Mouse (Mus musculus) heart, adult 8-10 months (tissue): ENCODE data around the gene Il10rb. TPM values are rescaled to one million over a fixed set of nuclear protein-coding genes. Genes with fewer than 3 reads are reported as not detected.
"Not testable (repeated sequence)": the region's sequence is repeated elsewhere in the genome, so short reads cannot be mapped to it uniquely, and the experiment has no call there.

Experiments used
- DNase-seq: peaks from one replicate; pipeline ENCODE4 v3.0.0; 2022; ENCODE audit warnings: low spot score
- total RNA-seq, 4 experiments: library from RNA; stranded (reverse); gene quantifications; 2 replicates each; pipeline ENCODE4 v1.2.4; 2022

Il10rb gene
- total RNA-seq, 4 experiments from 2014 or later, result 116 to 131 (median 129) TPM

- no peak for DNase-seq
These were observed 10.4 kb downstream of the Il10rb start for GRCm38 (mm10) chr16:91416357-91416756.

GRCm38 (mm10) chr16:91416938-91417337 is 11.0 kb downstream of the Il10rb start:
- peak; percentile 71 for DNase-seq

- DNase-seq, result no peak
These were observed 12.6 kb downstream of the Il10rb start for GRCm38 (mm10) chr16:91418531-91418930.

GRCm38 (mm10) chr16:91425816-91426215 is 19.9 kb downstream of the Il10rb start:
- DNase-seq, result no peak

GRCm38 (mm10) chr16:91426586-91426985 is 20.6 kb downstream of the Il10rb start:
- no peak for DNase-seq

- no peak for DNase-seq
These were observed 21.5 kb downstream of the Il10rb start for GRCm38 (mm10) chr16:91427461-91427860.

GRCm38 (mm10) chr16:91428259-91428865 is 22.4 kb downstream of the Il10rb start:
- DNase-seq, result no peak

GRCm38 (mm10) chr16:91432720-91433328 is 26.9 kb downstream of the Il10rb start:
- no peak for DNase-seq

- no peak for DNase-seq
These were observed 27.5 kb downstream of the Il10rb start for GRCm38 (mm10) chr16:91433329-91433933.

GRCm38 (mm10) chr16:91434119-91434518 is 28.2 kb downstream of the Il10rb start:
- no peak for DNase-seq

- DNase-seq, result no peak
These were observed 32.1 kb downstream of the Il10rb start for GRCm38 (mm10) chr16:91438081-91438480.

GRCm38 (mm10) chr16:91438599-91438998 is 32.6 kb downstream of the Il10rb start:
- DNase-seq, result not testable (repeated sequence)

- DNase-seq, result peak; percentile 86
These were observed 35.4 kb downstream of the Il10rb start for GRCm38 (mm10) chr16:91441366-91441765.

- no peak for DNase-seq
These were observed 35.9 kb downstream of the Il10rb start for GRCm38 (mm10) chr16:91441811-91442240.

GRCm38 (mm10) chr16:91442446-91442845 is 36.5 kb downstream of the Il10rb start:
- DNase-seq, result no peak

GRCm38 (mm10) chr16:91443211-91443611 is 37.2 kb downstream of the Il10rb start:
- DNase-seq, result no peak

GRCm38 (mm10) chr16:91444847-91445246 is 38.9 kb downstream of the Il10rb start:
- no peak for DNase-seq

GRCm38 (mm10) chr16:91445566-91445965 is 39.6 kb downstream of the Il10rb start:
- DNase-seq, result no peak

- DNase-seq, result no peak
These were observed 41.0 kb downstream of the Il10rb start for GRCm38 (mm10) chr16:91446778-91447511.

GRCm38 (mm10) chr16:91447512-91447900 is 41.5 kb downstream of the Il10rb start:
- no peak for DNase-seq

GRCm38 (mm10) chr16:91448088-91448487 is 42.1 kb downstream of the Il10rb start:
- DNase-seq, result no peak

- DNase-seq, result no peak
These were observed 42.9 kb downstream of the Il10rb start for GRCm38 (mm10) chr16:91448895-91449294.
